Mouse (Mus musculus): ENCODE measurements around the gene Ano7. TPM values are rescaled to one million over a fixed set of nuclear protein-coding genes. Genes with fewer than 3 reads are reported as not detected.
"Not testable (repeated sequence)": the region's sequence is repeated elsewhere in the genome, so short reads cannot be mapped to it uniquely, and the experiment has no call there.

The Ano7 gene
- total RNA-seq, 2 experiments from 2014 or later: 0.10 to 0.34 TPM

DNA sequence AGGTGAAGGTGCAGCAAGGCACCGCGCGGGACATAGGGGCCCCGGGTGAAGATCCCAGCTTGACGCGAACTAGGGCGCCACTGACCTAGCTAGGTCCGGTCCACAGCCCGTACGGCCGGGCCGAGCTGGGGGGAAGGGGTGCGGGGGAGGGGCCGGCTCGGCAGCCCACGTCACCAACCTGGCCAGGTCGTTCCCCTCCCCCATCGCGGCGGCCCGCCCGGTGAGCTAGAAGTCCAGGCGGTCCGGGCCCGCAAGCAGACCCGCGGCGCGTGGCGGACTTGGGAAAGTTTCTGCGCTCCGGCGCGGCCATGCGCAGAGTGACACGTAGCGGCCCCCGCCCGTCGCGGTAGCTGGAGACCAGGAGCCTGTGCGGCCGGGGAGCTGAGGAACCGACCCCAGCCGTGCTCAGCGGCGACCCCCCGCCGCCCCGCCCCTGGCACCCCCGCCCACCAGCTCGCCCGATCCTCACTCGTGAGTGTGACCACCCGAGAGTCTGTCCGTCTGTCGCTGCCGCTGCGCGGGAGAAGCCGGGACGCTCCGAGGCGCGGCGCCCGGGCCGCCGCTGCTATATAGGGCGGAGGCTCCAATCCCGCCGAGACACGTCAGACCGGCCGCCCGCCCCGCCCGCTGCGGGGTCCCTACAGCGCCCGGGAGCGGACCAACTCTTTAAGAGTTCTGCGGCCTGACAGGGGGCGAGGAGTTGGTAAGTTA, 71.5 kb downstream of the Ano7 start:
- intact Hi-C loops (cut with DNase I): no loop called here
- peak; percentile 61 for DNase-seq

DNA sequence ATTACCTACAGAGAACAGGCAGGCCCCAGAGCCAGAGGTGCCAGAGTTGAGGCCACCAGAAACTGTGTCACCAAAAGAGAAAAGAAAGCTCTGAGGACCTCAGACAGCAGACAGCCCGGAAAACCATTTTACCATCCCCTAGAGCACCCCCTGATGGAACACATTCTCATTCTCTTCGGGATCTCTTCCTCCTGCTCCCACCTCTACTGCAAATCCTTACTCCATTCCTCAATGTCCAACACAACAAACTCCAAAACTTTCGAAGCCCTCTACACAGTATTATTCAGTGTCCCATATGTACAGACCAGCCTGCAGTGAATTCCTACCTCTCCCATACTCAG, 72.1 kb downstream of the Ano7 start:
- no peak for DNase-seq
- intact Hi-C loops (cut with DNase I): no loop called here

DNA sequence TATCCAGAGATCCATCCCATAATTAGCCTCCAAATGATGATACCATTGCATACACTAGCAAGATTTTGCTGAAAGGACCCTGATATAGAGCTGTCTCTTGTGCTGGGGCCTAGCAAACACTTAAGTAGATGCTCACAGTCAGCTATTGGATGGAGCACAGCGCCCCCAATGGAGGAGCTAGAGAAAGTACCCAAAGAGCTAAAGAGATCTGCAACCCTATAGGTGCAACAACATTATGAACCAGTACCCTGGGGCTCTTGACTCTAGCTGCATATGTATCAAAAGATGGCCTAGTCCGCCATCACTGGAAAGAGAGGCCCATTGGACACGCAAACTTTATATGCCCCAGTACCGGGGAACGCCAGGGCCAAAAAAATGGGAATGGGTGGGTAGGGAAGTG, 76.4 kb downstream of the Ano7 start:
- DNase-seq; intact Hi-C loops (cut with DNase I): not testable (repeated sequence)

DNA sequence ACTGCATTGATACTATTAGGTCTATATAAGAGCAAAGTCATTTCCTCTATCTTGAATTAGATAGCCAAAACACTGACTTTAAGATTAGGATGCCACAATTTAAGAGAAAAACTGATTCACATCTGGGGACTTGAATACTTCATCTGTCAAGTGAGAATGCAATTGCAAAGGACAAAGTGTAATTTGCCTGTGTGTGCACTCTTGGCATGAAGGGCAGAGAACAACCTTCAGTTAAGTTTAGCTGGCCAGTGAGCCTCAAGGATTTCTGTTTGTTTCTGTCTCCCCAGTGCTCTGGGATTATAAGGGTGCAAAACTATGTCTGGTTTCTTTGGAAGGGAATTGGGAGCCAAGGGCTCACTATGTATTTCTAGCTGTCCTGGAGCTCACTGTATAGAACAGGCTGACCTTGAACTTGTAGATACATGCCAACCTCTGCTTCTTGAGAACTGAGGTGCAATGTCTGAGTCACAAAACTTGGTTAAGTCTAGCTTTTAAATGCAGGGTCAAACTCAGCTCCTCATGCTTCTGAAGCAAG, 80.1 kb downstream of the Ano7 start:
- no peak for DNase-seq
- intact Hi-C loops (cut with DNase I): no loop called here

Small RNA genes lying within 50 kb of the gene (microRNA-seq; reads per million reads assigned to microRNA genes)
- gene Mir6345 (not detected), gene Mir6902 (not detected)

Other genes starting within 250 kb of the Ano7 start
- gene Agxt, start 238.7 kb upstream of the Ano7 start, total RNA-seq (2021): not detected
- gene 2310007B03Rik, start 213.0 kb upstream of the Ano7 start, total RNA-seq (2021): not detected
- under 1 TPM; 0.91 to 0.94 TPM for gene Crocc2, start 205.2 kb upstream of the Ano7 start, total RNA-seq (2021)
- gene Sned1, start 138.1 kb upstream of the Ano7 start, total RNA-seq (2021): 1 to 10 TPM; 8.4 to 8.6 TPM
- 10 to 100 TPM; 22.3 to 22.8 TPM for gene Mterf4, start 68.0 kb upstream of the Ano7 start, total RNA-seq (2021)
- 10 to 100 TPM; 66.8 to 68.1 TPM for gene Ppp1r7, start 31.1 kb upstream of the Ano7 start, total RNA-seq (2021)
- 10 to 100 TPM; 10.1 to 10.8 TPM for gene Pask, start 30.4 kb upstream of the Ano7 start, total RNA-seq (2021)
- gene Hdlbp, start 104.9 kb downstream of the Ano7 start, total RNA-seq (2021): 100 to 1,000 TPM; 123 to 124 TPM
- gene Farp2, start 138.1 kb downstream of the Ano7 start, total RNA-seq (2021): 1 to 10 TPM; 8.7 to 8.9 TPM